In genomic region chr5:12080191-12080590, GRCm38 (mm10) we compare ENCODE assay signal across 12 mouse cellular contexts.
"Had no signal": no experiment of that assay in that cellular context is flagged by ENCODE, and none has a peak within 500 bp of the region (broad histone marks: within the 10 kb centered on the region; RNA-seq: fewer than 3 reads in every experiment).

No protein-coding gene starts in this region.

- H3K4me1 ChIP-seq: limb, embryonic 13.5 days; midbrain, embryonic 10.5 days; stomach, embryonic 15.5 days had no signal

- H3K36me3 ChIP-seq: limb, embryonic 13.5 days; midbrain, embryonic 10.5 days; stomach, embryonic 15.5 days had no signal

- DNase-seq: kidney, adult 9 months; kidney, postnatal 36 days; lung, postnatal 4 days; midbrain, embryonic 14.5 days; right cerebral cortex, postnatal 14 days; thymus, postnatal 36 days had no signal

- H3K27me3 ChIP-seq: limb, embryonic 13.5 days; stomach, embryonic 15.5 days had no signal

- H3K4me3 ChIP-seq: layer of hippocampus, adult 2 months; limb, embryonic 13.5 days; midbrain, embryonic 10.5 days; stomach, embryonic 15.5 days had no signal

- H3K4me2 ChIP-seq: limb, embryonic 13.5 days; liver, embryonic 11.5 days; stomach, embryonic 15.5 days had no signal

- H3K27ac ChIP-seq: layer of hippocampus, adult 2 months; limb, embryonic 13.5 days; midbrain, embryonic 10.5 days; stomach, embryonic 15.5 days had no signal

- H3K9ac ChIP-seq: limb, embryonic 13.5 days; stomach, embryonic 15.5 days had no signal

- ATAC-seq: intestine, postnatal 0 days had no signal

- H3K9me3 ChIP-seq: limb, embryonic 13.5 days; midbrain, embryonic 10.5 days; stomach, embryonic 15.5 days had no signal
